Mouse (Mus musculus) CH12.LX (cell line): ENCODE data around the gene Wnt1.

ENCODE experiments used
- CTCF ChIP-seq, 2 experiments: IDR thresholded peaks in 1 of 2; conservative IDR thresholded peaks in 1 of 2; 2 replicates each; pipeline ENCODE4 v1.5.1; 2011 to 2012; ENCODE audit warnings: low read depth in 2 of 2, low read length in 2 of 2, improper control_type of control experiment in 1 of 2, inconsistent platforms in 1 of 2, mild to moderate bottlenecking in 1 of 2, moderate library complexity in 1 of 2
- ELF1 ChIP-seq: IDR thresholded peaks from 2 replicates; pipeline ENCODE4 v1.6.1; 2014; ENCODE audit warnings: low read depth, mild to moderate bottlenecking, inconsistent platforms, low read length, improper control_type of control experiment
- EP300 ChIP-seq: IDR thresholded peaks from 2 replicates; pipeline ENCODE4 v1.6.1; 2011; ENCODE audit warnings: low read length, improper control_type of control experiment
- HCFC1 ChIP-seq: IDR thresholded peaks from 2 replicates; pipeline ENCODE4 v1.6.1; 2012; ENCODE audit warnings: low read depth, mild to moderate bottlenecking, inconsistent platforms, low read length, improper control_type of control experiment
- IRF4 ChIP-seq: IDR thresholded peaks from 2 replicates; pipeline ENCODE4 v1.6.1; 2014; ENCODE audit warnings: low read depth, mild to moderate bottlenecking, inconsistent platforms, low read length, improper control_type of control experiment
- KAT2A ChIP-seq: IDR thresholded peaks from 2 replicates; pipeline ENCODE4 v1.6.1; 2012; ENCODE audit warnings: low read length, improper control_type of control experiment, inconsistent platforms; ENCODE audit not compliant: insufficient replicate concordance
- POLR2A ChIP-seq: IDR thresholded peaks from 2 replicates; pipeline ENCODE4 v1.6.1; 2011; ENCODE audit warnings: low read depth, mild to moderate bottlenecking, improper control_type of control experiment, low read length
- TBP ChIP-seq: conservative IDR thresholded peaks from 2 replicates; pipeline ENCODE4 v1.6.1; 2011; ENCODE audit warnings: low read depth, low read length, improper control_type of control experiment

DNA sequence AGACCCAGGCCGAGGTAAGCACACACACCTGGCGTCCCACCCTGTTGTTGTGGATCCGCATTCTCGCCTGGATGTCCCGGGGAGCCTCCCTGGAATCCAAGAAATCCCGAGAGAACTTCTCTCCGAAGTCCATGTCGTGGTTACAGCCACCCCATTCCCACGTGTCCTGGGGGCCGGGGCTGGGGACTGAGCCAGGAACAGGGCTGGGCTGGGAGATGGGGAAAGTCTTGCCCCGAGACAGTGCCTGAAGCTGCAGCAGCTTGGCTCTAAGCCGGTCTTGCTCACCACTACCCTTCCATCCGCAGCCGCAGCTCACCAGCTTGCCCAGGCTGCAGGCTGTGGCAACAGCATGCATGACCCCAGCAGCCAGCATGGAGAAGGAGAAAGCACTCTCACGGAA, 15.6 kb upstream of the Wnt1 start:
- TF ChIP-seq KAT2A (no peak), EP300 (no peak), ELF1 (no peak), POLR2A (no peak), HCFC1 (no peak), IRF4 (no peak), CTCF (conservative IDR thresholded peaks at IDR 0.05 in 1 of 2, IDR thresholded peaks at IDR 0.05 in 1 of 2; ENCODE audit: low read depth in 2 of 2, low read length in 2 of 2) (no peak), TBP (no peak)
